Mouse (Mus musculus) ES-E14 (cell line): Measurements from ENCODE around the gene Actb. TPM values are rescaled to one million over a fixed set of nuclear protein-coding genes. Genes with fewer than 3 reads are reported as not detected.
A peak's percentile ranks its signal among the peaks of the same experiment; 100 is the strongest.

ENCODE experiments used
- DNase-seq: peaks from one replicate; pipeline ENCODE4 v3.0.0-alpha.2; 2013; ENCODE audit warnings: low read depth, low spot score
- H3K27ac ChIP-seq: 2 replicates; pipeline ENCODE4 v1.5.1; 2012; ENCODE audit warnings: low read depth, mild to moderate bottlenecking, low read length, moderate library complexity, mixed read lengths; ENCODE audit not compliant: poor library complexity, insufficient read depth, severe bottlenecking
- H3K36me3 ChIP-seq: 2 replicates; pipeline ENCODE4 v1.6.1; 2012; ENCODE audit warnings: mild to moderate bottlenecking, low read length, moderate library complexity, mixed read lengths; ENCODE audit not compliant: control insufficient read depth, poor library complexity, insufficient read depth, severe bottlenecking
- H3K4me1 ChIP-seq, 2 experiments: fragments of 150-350 bp in 1 of 2; sonication (generic) in 1 of 2; 2 replicates each; pipeline ENCODE4 v1.6.1; 2012; ENCODE audit warnings: low read length in 2 of 2, mild to moderate bottlenecking in 1 of 2, mixed read lengths in 1 of 2; ENCODE audit not compliant: control insufficient read depth in 2 of 2, insufficient read depth in 2 of 2, poor library complexity in 1 of 2
- H3K4me3 ChIP-seq, 2 experiments: fragments of 150-350 bp in 1 of 2; sonication (generic) in 1 of 2; 2 replicates each; pipeline ENCODE4 v1.5.1; 2012; ENCODE audit warnings: low read length in 2 of 2, low read depth in 1 of 2, mild to moderate bottlenecking in 1 of 2, mixed read lengths in 1 of 2; ENCODE audit not compliant: insufficient read depth in 1 of 2, poor library complexity in 1 of 2, severe bottlenecking in 1 of 2
- H3K9ac ChIP-seq: 2 replicates; pipeline ENCODE4 v1.6.1; 2012; ENCODE audit warnings: low read depth, mild to moderate bottlenecking, low read length, mixed read lengths; ENCODE audit not compliant: poor library complexity, insufficient read depth, severe bottlenecking
- H3K9me3 ChIP-seq: fragments of 150-350 bp; sonication (generic); 2 replicates; pipeline ENCODE4 v1.6.1; 2012; ENCODE audit warnings: low read depth, mild to moderate bottlenecking, low read length; ENCODE audit not compliant: control insufficient read depth, insufficient read depth
- CHD2 ChIP-seq: IDR thresholded peaks from 2 replicates; pipeline ENCODE4 v1.6.1; 2014; ENCODE audit warnings: mild to moderate bottlenecking, low read depth, low read length, inconsistent platforms
- HCFC1 ChIP-seq: IDR thresholded peaks from 2 replicates; pipeline ENCODE4 v1.6.1; 2012; ENCODE audit warnings: low read length, inconsistent platforms, borderline replicate concordance; ENCODE audit not compliant: insufficient read depth
- MAFK ChIP-seq: IDR thresholded peaks from 2 replicates; pipeline ENCODE4 v1.6.1; 2014; ENCODE audit warnings: mild to moderate bottlenecking, low read depth, low read length, inconsistent platforms; ENCODE audit not compliant: insufficient read depth
- ZC3H11A ChIP-seq: IDR thresholded peaks from 2 replicates; pipeline ENCODE4 v1.6.1; 2012; ENCODE audit warnings: low read depth, mild to moderate bottlenecking, inconsistent platforms, low read length, borderline replicate concordance
- ZNF384 ChIP-seq: IDR thresholded peaks from 2 replicates; pipeline ENCODE4 v1.6.1; 2012; ENCODE audit warnings: low read depth, low read length, inconsistent platforms
- in situ Hi-C, 2 experiments: fragments of 600-800 bp; cut with MboI; formaldehyde crosslinking; loops; one replicate each; pipeline ENCODE4 v1.15.1; 2025; ENCODE audit warnings: low sequenced_read_pairs in 2 of 2, inconsistent platforms in 1 of 2; ENCODE audit not compliant: unreplicated experiment in 2 of 2
- total RNA-seq: library from RNA; depleted of rRNA; stranded (reverse); fragments of 300-350 nt; gene quantifications from 2 replicates; pipeline ENCODE4 v1.2.3, GENCODE M21; 2012

The Actb gene
- total RNA-seq, 1 experiment = 4,692 TPM

GRCm38 (mm10) chr5:142915231-142915630 is 8.7 kb upstream of the Actb start:
- H3K4me1 ChIP-seq = peaks cover 0 to 18% of the 10 kb centered on the region in 2 experiments; a peak in 2 of 4 replicates
- no peak overlapping the region for H3K4me3 ChIP-seq
- no peak overlapping the region for H3K27ac ChIP-seq
- in situ Hi-C loops = no loop called here
- H3K9ac ChIP-seq = no peak overlapping the region
- DNase-seq = no peak
- no peaks in the 10 kb centered on the region for H3K9me3 ChIP-seq
- TF ChIP-seq MAFK (no peak), ZNF384 (no peak), HCFC1 (no peak), ZC3H11A (no peak), CHD2 (no peak)
- no peaks in the 10 kb centered on the region for H3K36me3 ChIP-seq

GRCm38 (mm10) chr5:142912739-142913138 is 6.2 kb upstream of the Actb start:
- no peak for TF ChIP-seq ZC3H11A
- TF ChIP-seq MAFK = no peak
- no peak for TF ChIP-seq HCFC1
- TF ChIP-seq CHD2 = no peak
- no peak for TF ChIP-seq ZNF384
- in situ Hi-C loops = no loop called here
- H3K27ac ChIP-seq = no peak overlapping the region
- H3K36me3 ChIP-seq = no peaks in the 10 kb centered on the region
- H3K4me1 ChIP-seq = peaks cover 0 to 33% of the 10 kb centered on the region in 2 experiments; a peak in 3 of 4 replicates
- H3K9ac ChIP-seq = no peak overlapping the region
- no peaks in the 10 kb centered on the region for H3K9me3 ChIP-seq
- no peak for DNase-seq
- no peak overlapping the region for H3K4me3 ChIP-seq

DNA sequence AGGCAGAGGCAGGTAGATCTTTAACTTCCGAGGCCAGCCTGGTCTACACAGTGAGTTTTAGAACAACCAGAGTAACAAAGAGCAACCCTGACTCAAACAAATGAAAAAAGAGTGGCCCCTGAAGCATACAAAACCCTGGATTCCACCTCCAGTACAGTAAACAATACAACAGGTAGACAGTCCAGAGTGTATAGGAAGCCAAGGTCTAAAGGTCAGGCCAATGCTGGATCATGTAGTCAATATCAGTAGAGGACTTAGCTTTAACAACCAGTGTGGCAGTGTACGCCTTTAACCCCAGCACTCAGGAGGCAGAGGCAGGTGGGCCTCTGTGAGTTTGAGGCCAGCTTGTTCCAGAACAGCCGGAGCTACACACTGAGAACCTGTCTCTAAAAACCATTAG is 5.8 kb upstream of the Actb start:
- Histone ChIP-seq H3K4me3 (no peak overlapping the region), H3K4me1 (peaks cover 0 to 37% of the 10 kb centered on the region in 2 experiments; a peak in 3 of 4 replicates), H3K9ac (no peak overlapping the region), H3K9me3 (no peaks in the 10 kb centered on the region), H3K27ac (0 out of 2 replicates have a peak overlapping the region, but pooled peaks have one; percentile 60), H3K36me3 (no peaks in the 10 kb centered on the region)
- no peak for TF ChIP-seq CHD2
- in situ Hi-C loops = no loop called here
- DNase-seq = no peak

GRCm38 (mm10) chr5:142911629-142912028 is 5.1 kb upstream of the Actb start:
- peaks cover 0 to 40% of the 10 kb centered on the region in 2 experiments; a peak in 3 of 4 replicates for H3K4me1 ChIP-seq
- DNase-seq = no peak
- H3K9me3 ChIP-seq = no peaks in the 10 kb centered on the region
- H3K4me3 ChIP-seq = no peak overlapping the region
- in situ Hi-C loops = no loop called here
- no peak overlapping the region for H3K9ac ChIP-seq
- H3K36me3 ChIP-seq = no peaks in the 10 kb centered on the region
- H3K27ac ChIP-seq = peak overlapping the region; percentile 60; the same call in 1 of the 2 replicates
- no peak for TF ChIP-seq ZNF384
- no peak for TF ChIP-seq MAFK
- TF ChIP-seq ZC3H11A = no peak
- TF ChIP-seq HCFC1 = no peak
- TF ChIP-seq CHD2 = no peak

DNA sequence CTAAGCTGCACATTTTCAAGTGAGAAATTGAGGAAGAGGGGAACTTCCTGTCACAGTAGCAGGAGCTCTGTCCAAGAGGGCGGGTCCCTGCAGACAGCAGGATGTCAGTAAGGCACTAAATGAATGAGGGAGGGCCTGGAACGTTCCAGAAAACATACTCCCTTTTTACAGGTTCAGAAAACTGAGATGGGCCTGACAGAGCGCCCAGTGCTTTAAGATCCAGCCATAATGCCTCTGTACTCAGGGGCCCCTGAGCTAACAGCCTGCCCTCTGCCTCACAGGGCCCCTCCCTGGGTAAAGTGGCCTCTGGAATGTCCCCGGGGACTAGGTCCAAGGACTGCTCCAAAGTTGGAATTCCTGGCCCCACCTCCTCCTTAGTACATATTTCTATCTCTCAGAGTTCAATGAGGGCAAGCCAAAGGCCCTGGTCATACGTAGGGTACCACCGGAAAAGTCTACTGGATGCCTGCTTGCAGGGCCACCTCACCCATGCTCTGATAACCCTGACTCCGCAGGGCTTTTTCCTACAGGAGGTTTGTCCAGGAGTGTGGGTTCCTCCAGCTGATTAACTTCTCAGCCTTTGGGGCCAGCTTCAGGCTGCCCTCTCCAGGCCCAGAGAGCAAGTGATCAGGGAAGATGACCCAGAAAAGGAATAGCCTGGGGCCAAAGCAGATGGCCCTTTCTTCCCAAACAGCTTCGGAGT is 3.2 kb upstream of the Actb start:
- peaks cover 11% of the 10 kb centered on the region for H3K36me3 ChIP-seq
- no peaks in the 10 kb centered on the region for H3K9me3 ChIP-seq
- peaks cover 0 to 41% of the 10 kb centered on the region in 2 experiments; a peak in 3 of 4 replicates for H3K4me1 ChIP-seq
- H3K4me3 ChIP-seq = no peak overlapping the region
- peak overlapping the region; percentile 28; the same call in 1 of the 2 replicates for H3K9ac ChIP-seq
- in situ Hi-C loops = no loop called here
- no peak for TF ChIP-seq HCFC1
- TF ChIP-seq ZNF384 = no peak
- no peak for TF ChIP-seq ZC3H11A
- TF ChIP-seq CHD2 = no peak
- TF ChIP-seq MAFK = no peak
- peak overlapping the region; percentile 2; the same call in 1 of the 2 replicates for H3K27ac ChIP-seq
- no peak for DNase-seq
